Mouse (Mus musculus) kidney, adult 2 months (tissue): ENCODE results near the gene Tmem243. TPM values are rescaled to one million over a fixed set of nuclear protein-coding genes. Genes with fewer than 3 reads are reported as not detected.

Source experiments
- DNase-seq: peaks from one replicate; pipeline ENCODE4 v3.0.0; 2021
- H3K27ac ChIP-seq: fragments of 200-500 bp; 2 replicates; pipeline ENCODE4 v1.5.1; 2012; ENCODE audit warnings: low read depth, low read length, control low read depth, inconsistent platforms; ENCODE audit not compliant: insufficient read depth
- H3K27me3 ChIP-seq: fragments of 200-500 bp; replicated peaks from 2 replicates; pipeline ENCODE4 v1.6.1; 2012; ENCODE audit warnings: mild to moderate bottlenecking, moderate library complexity, low read length, inconsistent platforms; ENCODE audit not compliant: control insufficient read depth, insufficient read depth
- H3K36me3 ChIP-seq: fragments of 200-500 bp; 2 replicates; pipeline ENCODE4 v1.6.1; 2012; ENCODE audit warnings: mild to moderate bottlenecking, moderate library complexity, low read length, inconsistent platforms; ENCODE audit not compliant: control insufficient read depth, insufficient read depth
- H3K4me1 ChIP-seq: fragments of 200-500 bp; 2 replicates; pipeline ENCODE4 v1.6.1; 2011; ENCODE audit warnings: low read length; ENCODE audit not compliant: control insufficient read depth, insufficient read depth
- H3K4me3 ChIP-seq: fragments of 200-500 bp; 2 replicates; pipeline ENCODE4 v1.5.1; 2011; ENCODE audit warnings: mild to moderate bottlenecking, low read depth, low read length, control low read depth; ENCODE audit not compliant: insufficient read depth
- CTCF ChIP-seq: fragments of 200-500 bp; conservative IDR thresholded peaks from 2 replicates; pipeline ENCODE4 v1.5.1; 2011; ENCODE audit warnings: low read depth, mild to moderate bottlenecking, control low read depth, low read length, moderate library complexity, mixed read lengths; ENCODE audit not compliant: insufficient read depth, insufficient read length
- POLR2A ChIP-seq: fragments of 200-500 bp; IDR thresholded peaks from one replicate; pipeline ENCODE4 v1.6.1; 2011; ENCODE audit warnings: low read depth, low read length, control low read depth
- WGBS: fragments of 180-500 bp; shearing (Covaris S2); methylation state at CpG from one replicate; pipeline ENCODE4 v1.1.7; 2018; 5-methylcytosine and 5-hydroxymethylcytosine counted together
- polyA plus RNA-seq: library from polyadenylated mRNA; depleted of rRNA; stranded (reverse); fragments of >200 nt; gene quantifications from 2 replicates; pipeline ENCODE4 v1.2.3, GENCODE M21; 2012

Gene Tmem243
- polyA plus RNA-seq, 1 experiment, result 49.5 TPM

DNA sequence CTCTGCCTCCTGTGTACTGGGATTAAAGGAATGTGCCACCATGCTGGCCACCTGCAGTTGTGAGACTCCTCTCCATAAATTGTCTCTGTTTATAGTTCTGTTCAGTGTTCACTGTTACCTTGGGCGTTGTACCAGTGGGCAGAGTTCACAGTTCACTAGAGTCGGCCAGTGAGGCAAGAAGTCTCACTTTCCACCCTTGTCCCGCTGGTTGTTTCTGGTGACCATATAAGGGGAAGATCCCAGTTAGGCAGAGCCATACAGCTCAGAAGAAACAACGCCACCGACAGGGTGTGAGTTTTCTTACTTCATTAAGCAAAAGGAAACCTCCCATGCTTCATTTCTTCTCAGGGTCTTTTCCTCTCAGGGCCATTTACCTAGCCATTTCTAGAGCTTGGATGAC lies 8.0 kb downstream of the Tmem243 start:
- Histone ChIP-seq H3K4me1 (peaks cover 5% of the 10 kb centered on the region), H3K27ac (peak overlapping the region; percentile 30; the same call in 1 of the 2 replicates), H3K36me3 (no peaks in the 10 kb centered on the region), H3K4me3 (no peak overlapping the region), H3K27me3 (no peaks in the 10 kb centered on the region)
- DNase-seq, result peak; percentile 76
- 31% methylated on average over 5 of the region's 5 CpGs for WGBS
- TF ChIP-seq POLR2A, result no peak
- TF ChIP-seq CTCF, result no peak

DNA sequence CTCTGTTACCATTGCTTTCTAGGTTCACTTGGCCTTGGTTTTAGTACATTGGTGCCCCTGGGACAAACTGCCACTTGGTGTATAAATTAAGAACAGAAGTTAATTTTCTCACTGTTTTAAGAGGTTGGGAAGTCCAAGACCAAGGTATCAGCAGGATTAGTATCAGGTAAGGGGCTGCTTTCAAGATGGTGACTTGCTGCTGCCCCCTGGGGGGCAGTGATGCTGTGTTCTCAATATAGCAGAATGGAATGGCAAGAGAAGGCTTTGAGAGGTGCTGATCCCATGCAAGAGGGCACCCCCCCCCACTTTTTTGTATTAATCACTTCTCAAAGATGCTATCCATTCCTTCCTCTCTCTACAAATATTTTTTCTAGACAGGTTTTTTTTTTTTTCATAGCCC lies 9.1 kb downstream of the Tmem243 start:
- no peak for DNase-seq
- peaks cover 5% of the 10 kb centered on the region for H3K4me1 ChIP-seq
- no peak overlapping the region for H3K4me3 ChIP-seq
- no peak overlapping the region for H3K27ac ChIP-seq
- no peaks in the 10 kb centered on the region for H3K27me3 ChIP-seq
- no peaks in the 10 kb centered on the region for H3K36me3 ChIP-seq
- TF ChIP-seq CTCF (peak; percentile 20; the same call in 1 of the 2 replicates), POLR2A (no peak)

DNA sequence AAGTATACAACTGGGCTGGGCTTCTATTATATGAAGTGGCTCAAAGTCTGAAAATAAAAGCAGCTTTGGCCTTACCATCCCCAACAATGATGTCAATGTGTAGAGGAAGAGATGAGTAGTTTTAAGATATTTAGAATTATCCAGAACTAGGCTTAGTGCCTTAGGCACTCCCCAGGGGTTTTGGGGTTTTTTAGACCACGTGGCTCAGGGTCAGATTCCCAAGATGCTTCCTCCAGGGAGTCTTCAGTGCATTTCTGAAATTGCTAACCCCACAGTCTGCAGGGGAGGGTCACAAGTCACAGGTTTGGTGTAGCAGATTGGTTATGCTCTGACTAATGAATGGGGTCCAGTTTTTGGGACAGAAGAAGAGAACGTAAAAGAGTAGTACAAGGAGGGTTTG lies 10.8 kb downstream of the Tmem243 start:
- H3K27ac ChIP-seq, result no peak overlapping the region
- DNase-seq, result no peak
- TF ChIP-seq CTCF (no peak), POLR2A (no peak)
- no peak overlapping the region for H3K4me3 ChIP-seq
- peaks cover 3% of the 10 kb centered on the region for H3K4me1 ChIP-seq
- H3K27me3 ChIP-seq, result no peaks in the 10 kb centered on the region
- 73% methylated on average over 2 of the region's 2 CpGs for WGBS
- no peaks in the 10 kb centered on the region for H3K36me3 ChIP-seq

DNA sequence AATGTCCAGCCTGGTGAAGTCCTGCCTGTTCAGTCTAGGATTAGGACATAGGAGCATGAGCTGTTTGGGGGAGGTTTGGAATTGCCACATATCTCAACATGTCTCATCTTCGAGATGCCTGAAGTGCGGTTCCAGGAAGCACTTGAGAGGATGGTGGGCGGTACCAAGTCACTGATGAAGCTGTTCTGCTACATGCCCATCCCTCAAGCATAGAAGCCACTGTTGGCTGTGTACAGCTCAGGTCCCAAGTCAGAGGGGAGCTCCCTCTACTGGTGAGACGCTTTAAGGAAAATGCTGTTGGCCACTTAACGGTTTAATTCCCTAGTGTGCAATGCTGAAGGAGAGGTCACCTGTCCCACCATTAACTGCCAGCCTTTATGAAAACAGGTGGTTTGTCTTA lies 11.3 kb downstream of the Tmem243 start:
- WGBS, result 5% methylated on average over 5 of the region's 5 CpGs
- no peak overlapping the region for H3K4me3 ChIP-seq
- H3K36me3 ChIP-seq, result no peaks in the 10 kb centered on the region
- H3K4me1 ChIP-seq, result peaks cover 3% of the 10 kb centered on the region
- no peak overlapping the region for H3K27ac ChIP-seq
- no peaks in the 10 kb centered on the region for H3K27me3 ChIP-seq
- DNase-seq, result peak; percentile 72
- peak; percentile 91 for TF ChIP-seq CTCF
- no peak for TF ChIP-seq POLR2A

DNA sequence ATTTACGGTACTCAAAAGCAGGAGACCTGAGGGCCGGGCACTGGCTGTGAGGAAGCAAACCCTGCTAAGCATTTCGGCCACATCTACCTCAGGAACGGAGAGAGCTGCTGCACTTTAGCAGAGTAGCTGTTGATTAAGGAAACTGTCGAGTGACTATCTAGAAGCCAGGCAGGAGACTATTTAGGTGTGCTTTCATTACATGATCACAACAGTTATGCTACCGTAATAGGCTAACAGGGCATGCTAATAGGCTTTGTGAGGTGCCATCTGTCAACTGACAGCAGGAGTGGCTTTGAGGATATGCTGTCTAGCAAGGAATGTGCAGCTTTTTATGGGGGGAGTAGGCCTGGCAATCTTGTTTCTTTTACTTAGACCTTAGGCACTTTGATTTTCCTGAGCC lies 13.7 kb downstream of the Tmem243 start:
- TF ChIP-seq CTCF, result no peak
- TF ChIP-seq POLR2A, result no peak
- DNase-seq, result no peak
- no peak overlapping the region for H3K4me3 ChIP-seq
- H3K27me3 ChIP-seq, result no peaks in the 10 kb centered on the region
- H3K4me1 ChIP-seq, result no peaks in the 10 kb centered on the region
- 45% methylated on average over 6 of the region's 6 CpGs for WGBS
- H3K27ac ChIP-seq, result no peak overlapping the region
- no peaks in the 10 kb centered on the region; the same call in 1 of the 2 replicates for H3K36me3 ChIP-seq

DNA sequence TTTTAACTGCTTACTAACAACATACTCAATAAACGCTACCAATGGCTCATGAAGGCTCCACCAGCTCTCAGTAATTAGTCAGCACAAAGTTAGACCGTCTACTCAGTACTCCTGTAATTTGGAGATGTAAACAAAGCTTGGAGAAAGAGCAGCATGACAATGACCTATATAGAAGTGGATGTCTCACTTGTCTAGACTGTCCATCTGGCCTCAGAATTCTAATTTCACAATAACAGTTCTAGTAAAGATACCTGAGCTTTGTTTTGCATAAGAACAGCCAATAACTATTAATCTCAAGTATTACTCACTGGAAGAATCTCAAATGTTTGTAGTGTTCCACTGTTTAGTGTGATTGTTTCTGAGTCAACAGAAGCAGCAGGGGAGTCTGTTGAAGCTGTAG lies 23.7 kb downstream of the Tmem243 start:
- WGBS, result 84% methylated on average over 2 of the region's 2 CpGs
- TF ChIP-seq POLR2A (no peak), CTCF (no peak)
- Histone ChIP-seq H3K36me3 (peaks cover 18% of the 10 kb centered on the region), H3K4me3 (no peak overlapping the region), H3K27me3 (no peaks in the 10 kb centered on the region), H3K4me1 (no peaks in the 10 kb centered on the region), H3K27ac (no peak overlapping the region)
- no peak for DNase-seq

DNA sequence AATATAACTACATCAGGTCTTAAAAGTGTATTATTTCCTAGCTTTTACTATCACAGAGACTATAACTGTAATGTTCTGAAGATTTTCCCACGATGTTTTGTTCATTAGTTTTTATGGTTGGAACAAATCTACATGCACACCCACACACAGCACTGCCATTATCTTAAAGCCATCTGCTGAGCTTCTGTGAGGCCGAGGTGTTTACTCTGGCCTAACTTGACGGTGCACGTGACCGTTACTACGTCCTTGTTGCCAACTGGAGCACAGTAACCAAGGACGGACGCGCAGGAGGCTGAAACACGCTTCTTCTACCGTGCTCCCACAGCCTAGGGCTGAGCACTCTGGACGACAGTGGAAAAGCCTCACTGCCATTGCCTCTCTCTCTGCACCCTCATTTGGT lies 28.1 kb downstream of the Tmem243 start:
- Histone ChIP-seq H3K27me3 (no peaks in the 10 kb centered on the region), H3K4me3 (no peak overlapping the region), H3K27ac (no peak overlapping the region), H3K36me3 (peaks cover 6% of the 10 kb centered on the region), H3K4me1 (no peaks in the 10 kb centered on the region)
- WGBS, result 87% methylated on average over 12 of the region's 12 CpGs
- DNase-seq, result no peak
- TF ChIP-seq POLR2A (no peak), CTCF (no peak)

DNA sequence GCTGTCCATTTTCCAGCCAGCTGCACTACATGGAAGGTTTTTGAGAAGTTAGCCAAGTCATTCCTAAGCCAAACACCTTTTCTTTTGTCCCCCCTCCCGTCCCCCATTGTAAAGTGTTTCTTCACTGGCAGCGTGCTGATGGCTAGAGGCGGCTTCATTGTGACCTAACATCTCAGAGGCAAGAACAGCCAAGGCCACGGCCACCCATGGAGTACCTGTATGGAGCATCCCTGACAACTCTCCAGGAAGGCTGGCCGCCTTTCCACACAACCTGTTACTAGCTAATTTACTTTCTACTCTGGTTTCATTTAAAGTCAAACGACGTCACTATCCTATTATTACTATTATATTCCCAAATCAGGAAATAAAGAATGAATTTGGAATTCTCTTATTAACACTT lies 31.3 kb downstream of the Tmem243 start:
- Histone ChIP-seq H3K27ac (no peak overlapping the region), H3K4me3 (no peak overlapping the region), H3K4me1 (no peaks in the 10 kb centered on the region), H3K27me3 (no peaks in the 10 kb centered on the region), H3K36me3 (peaks cover 6% of the 10 kb centered on the region)
- no peak for DNase-seq
- TF ChIP-seq POLR2A (no peak), CTCF (no peak)
- WGBS, result 91% methylated on average over 7 of the region's 7 CpGs
